Mouse (Mus musculus): Measurements from ENCODE around the gene Psmg3. TPM values are rescaled to one million over a fixed set of nuclear protein-coding genes. Genes with fewer than 3 reads are reported as not detected.

The Psmg3 gene
- polyA plus RNA-seq, 1 experiment from 2014 or later = 124 TPM

- Histone ChIP-seq H3K36me3 (ENCODE audit: control insufficient read depth, insufficient read depth, low read length) (peaks cover 25% of the 10 kb centered on the region), H3K27ac (ENCODE audit: low read depth, low read length) (no peak within 1 kb of the TSS; the same call in 1 of the 2 replicates), H3K9ac (ENCODE audit: low read depth, low read length) (no peak within 1 kb of the TSS), H3K4me1 (replicated peaks; ENCODE audit: control insufficient read depth, insufficient read depth, low read length) (peaks cover 34% of the 10 kb centered on the region), H3K9me3 (ENCODE audit: control insufficient read depth, low read length) (no peaks in the 10 kb centered on the region), H3K4me3 (ENCODE audit: low read depth, low read length) (no peak within 1 kb of the TSS), H3K4me2 (no peak within 1 kb of the TSS), H3K27me3 (replicated peaks; ENCODE audit: control insufficient read depth, insufficient read depth, low read length) (no peaks in the 10 kb centered on the region)
- ATAC-seq (replicated peaks; ENCODE audit: low FRiP score) (no peak), DNase-seq (ENCODE audit: low spot score) (no peak)
- WGBS = 82% methylated on average over 9 of the region's 9 CpGs
These were observed 7.0 kb downstream of the Psmg3 start, which contains the start of gene Tmem184a for GRCm38 (mm10) chr5:139819538-139820181. TSS of gene Tmem184a (minus strand) at chr5:139819917.

GRCm38 (mm10) chr5:139818801-139819200, 7.9 kb downstream of the Psmg3 start:
- Histone ChIP-seq H3K27me3 (replicated peaks; ENCODE audit: control insufficient read depth, insufficient read depth, low read length) (peaks cover 4% of the 10 kb centered on the region), H3K9ac (ENCODE audit: low read depth, low read length) (peak overlapping the region; percentile 40; the same call in 1 of the 2 replicates), H3K27ac (ENCODE audit: low read depth, low read length) (0 out of 2 replicates have a peak overlapping the region, but pooled peaks have one; percentile 71), H3K4me2 (no peak overlapping the region; the same call in 1 of the 2 replicates), H3K4me1 (replicated peaks; ENCODE audit: control insufficient read depth, insufficient read depth, low read length) (peaks cover 40% of the 10 kb centered on the region), H3K9me3 (ENCODE audit: control insufficient read depth, low read length) (no peaks in the 10 kb centered on the region), H3K36me3 (ENCODE audit: control insufficient read depth, insufficient read depth, low read length) (peaks cover 22% of the 10 kb centered on the region), H3K4me3 (ENCODE audit: low read depth, low read length) (no peak overlapping the region)
- ATAC-seq (replicated peaks; ENCODE audit: low FRiP score) = peak; percentile 78
- DNase-seq (ENCODE audit: low spot score) = no peak
- WGBS = 49% methylated on average over 4 of the region's 4 CpGs

- 55% methylated on average over 3 of the region's 3 CpGs for WGBS
- Histone ChIP-seq H3K27me3 (replicated peaks; ENCODE audit: control insufficient read depth, insufficient read depth, low read length) (peaks cover 9% of the 10 kb centered on the region), H3K4me3 (ENCODE audit: low read depth, low read length) (no peak overlapping the region), H3K27ac (ENCODE audit: low read depth, low read length) (peak overlapping the region; percentile 71; the same call in 1 of the 2 replicates), H3K4me1 (replicated peaks; ENCODE audit: control insufficient read depth, insufficient read depth, low read length) (peaks cover 45% of the 10 kb centered on the region), H3K9me3 (ENCODE audit: control insufficient read depth, low read length) (no peaks in the 10 kb centered on the region), H3K36me3 (ENCODE audit: control insufficient read depth, insufficient read depth, low read length) (peaks cover 15% of the 10 kb centered on the region), H3K4me2 (peak overlapping the region; percentile 35), H3K9ac (ENCODE audit: low read depth, low read length) (peak overlapping the region; percentile 40; the same call in 1 of the 2 replicates)
- DNase-seq (ENCODE audit: low spot score) (no peak), ATAC-seq (replicated peaks; ENCODE audit: low FRiP score) (peak; percentile 27; the same call in 1 of the 2 replicates)
These were observed 8.6 kb downstream of the Psmg3 start for GRCm38 (mm10) chr5:139818056-139818455.

DNA sequence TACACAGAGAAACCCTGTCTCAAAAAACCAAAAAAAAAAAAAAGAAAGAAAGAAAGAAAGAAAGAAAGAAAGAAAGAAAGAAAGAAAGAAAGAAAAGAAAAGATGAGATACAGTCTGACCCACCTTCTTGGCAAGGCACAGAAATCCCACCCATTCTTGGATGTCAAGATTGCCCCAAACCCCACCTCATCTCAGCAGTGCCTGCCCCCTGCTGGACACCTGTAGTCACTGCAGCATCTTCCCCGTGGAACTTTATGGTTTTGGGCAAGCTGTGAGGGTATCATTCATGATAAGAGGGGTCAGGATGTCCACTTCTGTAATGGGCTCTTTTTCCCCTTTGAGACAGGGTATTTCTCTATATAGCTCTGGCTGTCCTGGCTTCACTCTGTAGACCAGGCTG, 9.4 kb downstream of the Psmg3 start:
- Histone ChIP-seq H3K4me2 (no peak overlapping the region), H3K4me1 (replicated peaks; ENCODE audit: control insufficient read depth, insufficient read depth, low read length) (peaks cover 45% of the 10 kb centered on the region)

DNA sequence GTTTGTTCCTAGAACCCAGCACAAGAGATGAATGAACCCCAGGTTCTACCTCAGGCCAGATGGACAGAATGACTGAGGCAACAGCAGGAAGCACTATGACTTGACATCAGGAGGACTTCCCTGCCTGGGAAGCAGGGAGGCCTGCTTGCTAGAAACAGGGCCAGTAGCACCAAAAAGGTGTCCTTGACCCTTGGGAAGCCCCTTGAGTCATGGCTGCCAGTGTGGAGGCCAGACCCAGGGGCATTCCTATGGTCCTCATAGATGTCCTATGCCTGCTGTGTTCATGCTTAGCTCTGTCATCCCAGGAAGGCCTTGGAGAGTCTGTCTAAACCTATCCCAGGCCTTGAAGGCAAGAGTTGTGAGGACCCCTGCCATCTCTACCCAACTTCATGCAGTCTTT, 10.2 kb downstream of the Psmg3 start:
- no peak for ATAC-seq (replicated peaks; ENCODE audit: low FRiP score)
- no peak for DNase-seq (ENCODE audit: low spot score)
- Histone ChIP-seq H3K27ac (ENCODE audit: low read depth, low read length) (no peak overlapping the region), H3K4me1 (replicated peaks; ENCODE audit: control insufficient read depth, insufficient read depth, low read length) (peaks cover 46% of the 10 kb centered on the region), H3K4me3 (ENCODE audit: low read depth, low read length) (no peak overlapping the region), H3K36me3 (ENCODE audit: control insufficient read depth, insufficient read depth, low read length) (no peaks in the 10 kb centered on the region), H3K9me3 (ENCODE audit: control insufficient read depth, low read length) (no peaks in the 10 kb centered on the region), H3K9ac (ENCODE audit: low read depth, low read length) (no peak overlapping the region), H3K4me2 (no peak overlapping the region), H3K27me3 (replicated peaks; ENCODE audit: control insufficient read depth, insufficient read depth, low read length) (peaks cover 12% of the 10 kb centered on the region)

More for the DNA sequence above, 9.4 kb downstream of the Psmg3 start:
- Histone ChIP-seq H3K4me3 (ENCODE audit: low read depth, low read length) (no peak overlapping the region), H3K27ac (ENCODE audit: low read depth, low read length) (peak overlapping the region; percentile 71; the same call in 1 of the 2 replicates), H3K36me3 (ENCODE audit: control insufficient read depth, insufficient read depth, low read length) (peaks cover 7% of the 10 kb centered on the region), H3K27me3 (replicated peaks; ENCODE audit: control insufficient read depth, insufficient read depth, low read length) (peaks cover 12% of the 10 kb centered on the region), H3K9ac (ENCODE audit: low read depth, low read length) (no peak overlapping the region), H3K9me3 (ENCODE audit: control insufficient read depth, low read length) (no peaks in the 10 kb centered on the region)
- 7% methylated on average over 1 of the region's 1 CpGs for WGBS
- DNase-seq (ENCODE audit: low spot score) = no peak
- no peak for ATAC-seq (replicated peaks; ENCODE audit: low FRiP score)

DNA sequence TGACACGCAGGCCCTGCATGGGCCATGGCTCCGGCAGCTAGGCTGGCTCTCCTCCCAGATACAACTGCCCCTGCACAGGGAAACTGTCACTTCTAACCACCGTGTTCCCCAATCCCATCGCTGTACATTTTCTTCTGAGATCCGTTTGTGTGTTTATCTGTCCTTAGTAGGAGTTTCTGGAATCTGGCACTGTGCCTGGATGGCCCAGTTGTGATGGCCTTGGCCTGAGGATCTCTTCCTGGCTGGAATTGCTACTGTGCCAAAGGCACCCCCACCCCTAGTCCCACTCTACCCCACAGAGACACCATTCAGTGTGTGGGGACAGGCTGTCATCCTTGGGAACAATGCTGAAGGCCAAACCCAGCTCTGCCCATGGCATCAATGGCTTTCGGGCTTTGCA, 10.7 kb downstream of the Psmg3 start:
- ATAC-seq (replicated peaks; ENCODE audit: low FRiP score) (no peak), DNase-seq (ENCODE audit: low spot score) (no peak)
- H3K9ac ChIP-seq (ENCODE audit: low read depth, low read length) = no peak overlapping the region
- no peaks in the 10 kb centered on the region for H3K36me3 ChIP-seq (ENCODE audit: control insufficient read depth, insufficient read depth, low read length)
- no peaks in the 10 kb centered on the region for H3K9me3 ChIP-seq (ENCODE audit: control insufficient read depth, low read length)
- no peak overlapping the region for H3K27ac ChIP-seq (ENCODE audit: low read depth, low read length)
- H3K4me1 ChIP-seq (replicated peaks; ENCODE audit: control insufficient read depth, insufficient read depth, low read length) = peaks cover 46% of the 10 kb centered on the region
- no peak overlapping the region for H3K4me3 ChIP-seq (ENCODE audit: low read depth, low read length)
- WGBS = 81% methylated on average over 6 of the region's 6 CpGs
- H3K27me3 ChIP-seq (replicated peaks; ENCODE audit: control insufficient read depth, insufficient read depth, low read length) = peaks cover 12% of the 10 kb centered on the region
- H3K4me2 ChIP-seq = no peak overlapping the region

DNA sequence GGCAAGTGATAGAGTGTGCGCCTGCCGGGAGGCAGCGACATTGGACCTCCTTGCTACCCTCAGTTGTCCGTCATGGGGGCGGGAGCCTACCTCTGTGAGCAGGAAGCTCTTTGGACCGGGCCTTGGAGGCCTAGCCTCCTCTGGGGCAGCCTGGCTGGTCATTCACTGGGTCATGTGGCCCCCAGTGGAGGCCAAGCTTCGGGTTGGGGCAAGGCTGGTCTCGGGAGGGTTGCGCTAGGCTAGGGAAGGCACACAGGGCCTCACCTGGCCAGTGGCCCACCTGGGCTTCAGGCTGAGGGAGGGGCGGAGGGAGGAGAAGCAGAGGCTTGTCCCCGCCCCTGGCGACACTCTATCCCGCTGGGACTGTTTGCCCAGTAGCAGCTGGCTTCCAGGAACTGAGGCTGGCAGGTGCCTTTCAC, 12.7 kb downstream of the Psmg3 start:
- H3K36me3 ChIP-seq (ENCODE audit: control insufficient read depth, insufficient read depth, low read length) = no peaks in the 10 kb centered on the region
- no peak for ATAC-seq (replicated peaks; ENCODE audit: low FRiP score)
- peaks cover 12% of the 10 kb centered on the region for H3K27me3 ChIP-seq (replicated peaks; ENCODE audit: control insufficient read depth, insufficient read depth, low read length)
- no peak for DNase-seq (ENCODE audit: low spot score)
- H3K27ac ChIP-seq (ENCODE audit: low read depth, low read length) = no peak overlapping the region
- peak overlapping the region; percentile 34 for H3K4me2 ChIP-seq
- 0 out of 2 replicates have a peak overlapping the region, but pooled peaks have one; percentile 34 for H3K9ac ChIP-seq (ENCODE audit: low read depth, low read length)
- H3K4me3 ChIP-seq (ENCODE audit: low read depth, low read length) = 0 out of 2 replicates have a peak overlapping the region, but pooled peaks have one; percentile 10
- WGBS = 24% methylated on average over 13 of the region's 13 CpGs
- no peaks in the 10 kb centered on the region for H3K9me3 ChIP-seq (ENCODE audit: control insufficient read depth, low read length)
- H3K4me1 ChIP-seq (replicated peaks; ENCODE audit: control insufficient read depth, insufficient read depth, low read length) = peaks cover 48% of the 10 kb centered on the region

- Histone ChIP-seq H3K4me3 (ENCODE audit: low read depth, low read length) (no peak overlapping the region), H3K4me2 (peak overlapping the region; percentile 47), H3K36me3 (ENCODE audit: control insufficient read depth, insufficient read depth, low read length) (no peaks in the 10 kb centered on the region), H3K9ac (ENCODE audit: low read depth, low read length) (no peak overlapping the region), H3K27me3 (replicated peaks; ENCODE audit: control insufficient read depth, insufficient read depth, low read length) (peaks cover 12% of the 10 kb centered on the region), H3K4me1 (replicated peaks; ENCODE audit: control insufficient read depth, insufficient read depth, low read length) (peaks cover 42% of the 10 kb centered on the region), H3K9me3 (ENCODE audit: control insufficient read depth, low read length) (no peaks in the 10 kb centered on the region), H3K27ac (ENCODE audit: low read depth, low read length) (no peak overlapping the region)
- ATAC-seq (replicated peaks; ENCODE audit: low FRiP score) = 0 out of 2 replicates have a peak, but pooled peaks have one; percentile 33
- 41% methylated on average over 10 of the region's 10 CpGs for WGBS
- no peak for DNase-seq (ENCODE audit: low spot score)
These were observed 13.6 kb downstream of the Psmg3 start for GRCm38 (mm10) chr5:139813126-139813490.

Measured in liver, embryonic 11.5 days (tissue).